Mouse (Mus musculus) ovary, postnatal 14 days (tissue): Measurements from ENCODE around the gene Spire2.

ENCODE experiments used
- DNase-seq: peaks from one replicate; pipeline ENCODE4 v3.0.0; 2022; ENCODE audit warnings: low spot score

Gene Spire2

DNA sequence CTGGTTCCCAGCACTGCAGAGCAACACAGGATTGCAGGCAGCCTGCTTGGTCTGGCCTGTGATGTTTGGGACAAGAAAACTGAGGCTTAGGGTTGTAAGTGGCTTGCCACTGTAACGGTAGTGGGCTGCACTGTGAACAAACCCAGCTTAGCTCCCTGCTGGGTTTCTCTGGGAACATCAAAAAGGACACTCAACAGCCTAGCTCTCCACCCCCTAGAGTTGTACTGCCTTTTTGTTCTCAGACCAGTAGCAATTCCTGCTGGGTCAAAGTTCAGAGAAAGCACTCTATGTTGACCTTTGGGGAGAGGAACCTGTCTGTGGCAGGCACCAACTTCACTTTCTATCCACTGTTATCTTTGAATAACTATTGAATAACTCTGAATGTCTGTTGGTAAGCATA, 2.0 kb downstream of the Spire2 start:
- no peak for DNase-seq

- no peak for DNase-seq
Measured at GRCm38 (mm10) chr8:123337475-123337874, 5.0 kb downstream of the Spire2 start.

GRCm38 (mm10) chr8:123340071-123340470, 7.6 kb downstream of the Spire2 start:
- DNase-seq: no peak

- no peak for DNase-seq
Measured at GRCm38 (mm10) chr8:123341040-123342015, 8.8 kb downstream of the Spire2 start.

DNA sequence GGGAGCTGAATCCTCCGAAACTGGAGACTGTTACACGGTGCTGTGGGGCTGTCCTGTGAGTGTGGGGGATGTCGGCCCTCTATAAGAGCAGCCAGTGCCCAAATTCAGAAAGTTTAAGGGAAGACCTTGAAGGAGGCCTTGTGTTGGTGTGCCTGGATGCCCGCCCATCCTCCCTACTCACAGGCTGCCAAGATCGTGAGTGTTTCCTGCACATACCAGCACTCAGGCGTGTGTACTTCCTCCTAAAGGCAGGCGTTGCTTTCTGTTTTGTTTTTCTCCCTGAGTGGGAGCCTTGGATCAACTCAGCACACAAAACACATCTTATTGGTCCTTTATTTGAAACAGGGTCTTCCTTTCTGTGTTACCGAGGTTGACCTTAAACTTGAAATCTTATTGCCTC, 9.7 kb downstream of the Spire2 start:
- no peak for DNase-seq

DNA sequence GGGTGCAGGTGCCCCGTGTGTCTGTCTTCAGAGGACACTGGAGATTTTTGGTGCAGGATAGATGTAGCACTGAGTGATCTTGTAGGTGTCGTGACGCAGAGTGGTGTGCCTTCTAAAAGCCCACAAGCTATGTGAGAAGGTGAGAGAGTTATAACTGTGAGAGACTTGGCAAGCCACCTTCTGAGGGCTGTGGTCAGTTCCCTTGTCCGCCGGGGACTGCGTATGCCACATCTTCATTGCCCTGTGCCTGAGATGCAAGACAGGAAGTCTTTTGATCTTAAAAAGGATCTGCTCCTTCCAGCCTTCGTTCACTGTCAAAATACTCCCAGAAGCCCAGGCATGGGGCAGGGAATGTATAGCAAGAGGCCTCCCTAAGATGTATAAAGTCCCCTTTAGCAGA, 10.4 kb downstream of the Spire2 start:
- DNase-seq: no peak

- DNase-seq: no peak
Measured at GRCm38 (mm10) chr8:123343422-123343821, 10.9 kb downstream of the Spire2 start.

DNA sequence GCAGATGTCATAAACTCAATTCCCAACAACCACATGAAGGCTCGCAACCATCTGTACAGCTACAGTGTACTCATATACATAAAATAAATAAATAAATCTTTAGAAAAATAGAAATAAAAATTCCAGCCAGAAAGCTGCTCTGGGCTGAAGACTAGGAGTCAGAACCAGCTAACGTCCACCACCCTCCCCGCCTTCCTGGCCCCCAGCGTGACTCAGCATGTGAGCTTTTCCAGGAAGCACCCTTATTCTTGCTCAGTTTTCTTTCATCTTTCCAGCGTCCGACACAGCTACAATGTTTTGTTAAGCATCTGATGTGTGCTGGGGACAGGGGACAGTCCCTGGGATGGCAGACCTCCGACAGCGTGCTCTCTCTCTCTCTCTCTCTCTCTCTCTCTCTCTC, 12.6 kb downstream of the Spire2 start:
- no peak for DNase-seq

GRCm38 (mm10) chr8:123345856-123346255, 13.3 kb downstream of the Spire2 start:
- DNase-seq: no peak

GRCm38 (mm10) chr8:123347293-123347692, 14.8 kb downstream of the Spire2 start:
- DNase-seq: no peak

DNA sequence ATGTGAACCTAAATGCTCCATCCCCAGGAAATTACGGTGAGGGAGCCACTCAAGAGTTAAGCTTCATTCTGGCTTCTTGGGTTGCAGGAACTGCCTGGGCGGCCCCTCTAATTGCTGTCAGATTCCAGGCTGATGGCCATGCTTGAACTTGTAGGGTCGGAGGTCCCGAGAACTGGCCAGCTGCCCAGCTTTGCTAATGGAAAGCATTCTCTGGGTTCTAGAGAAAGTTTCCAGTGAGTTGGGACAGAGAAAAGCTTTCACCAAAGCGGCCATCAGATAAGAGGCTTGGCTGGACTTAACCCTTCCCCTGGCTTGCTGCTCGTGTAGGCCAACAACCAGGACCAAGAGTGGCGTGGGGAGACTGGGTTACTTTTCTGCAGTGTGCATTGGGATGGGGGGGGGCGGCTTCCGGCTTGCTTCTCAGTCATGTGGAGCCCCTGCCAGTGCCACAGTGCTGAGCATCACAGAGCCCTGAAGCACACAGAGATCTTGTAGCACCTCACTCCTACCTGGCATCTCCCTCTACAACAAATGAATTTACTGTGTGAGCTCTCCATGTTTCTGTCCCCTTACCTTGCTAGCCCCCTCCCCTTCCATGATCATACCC, 15.8 kb downstream of the Spire2 start:
- peak; percentile 70 for DNase-seq

DNA sequence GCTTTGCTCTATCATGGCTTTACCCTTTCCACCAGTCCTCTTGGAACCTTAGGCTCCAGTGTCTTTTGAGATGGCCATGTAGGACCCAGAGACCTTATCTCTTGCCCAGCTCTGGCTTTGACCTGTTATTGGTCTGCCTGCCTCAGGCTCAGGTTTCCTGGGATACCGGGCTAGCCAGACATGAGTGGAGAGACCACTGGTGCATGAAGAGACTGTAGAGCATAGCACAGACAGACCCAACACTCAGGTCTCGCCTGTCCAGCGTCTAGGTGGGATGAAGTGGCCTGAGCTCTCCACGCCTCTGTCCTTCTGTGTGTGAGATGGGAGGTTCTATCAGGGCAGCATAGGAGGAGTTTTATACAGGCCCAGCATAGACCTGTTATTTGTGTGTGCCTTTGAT, 16.6 kb downstream of the Spire2 start:
- DNase-seq: no peak

- no peak for DNase-seq
Measured at GRCm38 (mm10) chr8:123352118-123352517, 19.6 kb downstream of the Spire2 start.

- DNase-seq: peak; percentile 37
Measured at GRCm38 (mm10) chr8:123352786-123353185, 20.3 kb downstream of the Spire2 start.

DNA sequence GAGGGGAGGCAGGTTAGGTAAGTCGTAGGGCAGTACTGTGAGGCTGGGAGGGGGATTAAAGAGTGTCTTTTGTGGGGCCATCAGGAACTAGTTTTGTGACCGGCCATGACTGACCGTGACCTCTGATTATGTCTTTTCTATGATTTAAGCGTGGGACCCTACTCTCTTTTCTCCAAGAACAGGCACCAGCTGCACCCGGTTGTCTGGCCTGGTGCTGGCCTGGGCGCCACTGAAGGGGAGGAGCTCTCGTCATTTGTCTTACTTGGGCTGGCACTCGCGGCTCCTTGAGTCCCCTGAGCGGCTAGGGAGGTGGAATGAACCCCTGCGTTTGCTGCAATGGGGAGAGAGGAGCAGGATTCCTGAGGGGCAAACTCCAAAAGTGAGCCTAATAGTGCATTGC, 20.7 kb downstream of the Spire2 start:
- DNase-seq: no peak

DNA sequence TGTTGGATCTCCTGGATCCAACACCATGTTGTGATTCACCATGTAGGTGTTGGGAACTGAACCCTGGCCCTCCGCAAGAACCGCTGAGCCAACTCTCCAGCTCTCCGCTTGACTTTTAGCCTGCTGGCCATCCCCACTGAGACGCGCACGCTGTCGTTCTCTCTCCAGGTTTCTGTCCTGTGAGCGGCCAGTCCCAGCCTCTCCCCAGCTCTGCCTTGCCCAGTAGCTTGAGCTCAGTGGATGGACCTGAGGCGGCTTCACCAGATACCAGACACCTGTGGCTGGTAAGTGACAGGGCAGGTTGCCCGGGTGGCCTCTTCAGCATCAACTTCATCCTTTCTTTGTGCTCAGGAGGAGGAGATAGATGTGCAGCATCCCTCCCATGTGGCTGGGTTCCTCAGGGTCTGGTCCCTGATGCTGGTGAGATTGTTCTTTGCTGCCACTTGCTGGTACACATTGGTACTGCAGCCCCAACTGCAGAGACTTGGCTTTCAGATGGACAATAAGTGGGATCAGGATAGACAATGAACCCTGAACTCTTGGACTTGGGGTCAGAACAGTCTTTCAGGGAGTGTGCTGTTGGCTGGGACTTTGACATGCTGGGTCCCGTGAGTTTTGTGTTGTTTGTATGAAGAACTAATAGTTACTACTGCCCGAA, 28.7 kb downstream of the Spire2 start:
- peak; percentile 76 for DNase-seq

DNA sequence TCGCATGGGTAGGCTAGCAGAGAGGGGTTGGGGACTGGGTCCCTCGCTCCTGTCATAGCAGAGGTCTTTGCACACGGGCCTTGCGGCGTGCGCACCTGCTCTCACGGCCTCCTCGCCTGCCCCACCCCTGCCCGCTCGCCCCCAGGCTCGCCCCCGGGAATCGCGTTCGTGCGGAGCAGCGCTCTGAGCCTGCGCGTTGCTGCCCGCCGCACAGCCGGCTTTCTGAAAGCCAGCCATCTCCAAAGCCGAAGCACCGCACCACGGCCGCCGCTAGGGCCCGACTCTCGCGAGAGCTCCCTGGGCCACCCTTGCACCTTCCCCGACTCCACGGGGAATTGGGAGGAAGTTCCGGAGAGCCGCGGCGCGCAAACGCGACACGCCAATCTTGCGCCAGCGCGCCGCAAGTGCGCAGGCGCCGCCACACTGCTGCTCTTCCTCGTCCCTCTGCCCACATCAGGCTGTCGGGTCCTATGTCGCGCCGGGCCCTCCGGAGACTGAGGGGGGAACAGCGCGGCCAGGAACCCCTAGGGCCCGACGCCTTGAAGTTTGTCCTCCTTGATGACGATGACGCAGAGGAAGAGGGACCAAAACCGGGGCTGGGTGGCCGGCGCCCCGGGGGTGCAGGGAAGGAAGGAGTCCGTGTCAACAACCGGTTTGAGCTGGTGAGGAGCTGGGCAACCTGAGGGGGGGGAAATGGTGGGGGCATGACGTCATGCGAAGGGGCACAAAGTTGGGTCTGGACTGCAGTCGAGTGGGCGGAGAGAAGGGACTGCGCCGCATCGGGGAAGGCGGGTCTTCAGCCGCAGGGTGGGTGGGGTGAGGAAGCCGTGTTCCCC, 41.1 kb downstream of the Spire2 start, which contains the start of gene Tcf25:
Tcf25 (plus strand) TSS at position 351 of the 836 bp plus-strand sequence.
- peak; percentile 92 for DNase-seq

DNA sequence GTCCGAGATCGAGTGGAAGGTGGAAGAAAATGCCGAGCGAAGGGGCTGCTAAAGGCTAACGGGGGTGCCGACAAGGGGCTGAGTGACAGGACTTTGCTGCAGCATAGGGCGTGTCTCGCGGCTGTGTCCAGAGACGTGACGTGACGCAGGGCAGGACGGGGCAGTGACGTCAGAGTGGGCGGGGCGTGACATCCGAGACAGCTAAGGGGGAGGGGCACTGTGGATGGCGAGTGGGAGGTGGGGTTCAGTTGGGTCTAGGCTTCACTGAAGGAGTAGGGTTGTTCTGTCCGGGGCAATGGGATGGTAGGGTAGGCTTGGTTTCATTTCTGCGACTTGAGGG, 41.7 kb downstream of the Spire2 start:
- peak; percentile 97 for DNase-seq

- no peak for DNase-seq
Measured at GRCm38 (mm10) chr8:123375701-123376100, 43.2 kb downstream of the Spire2 start.

DNA sequence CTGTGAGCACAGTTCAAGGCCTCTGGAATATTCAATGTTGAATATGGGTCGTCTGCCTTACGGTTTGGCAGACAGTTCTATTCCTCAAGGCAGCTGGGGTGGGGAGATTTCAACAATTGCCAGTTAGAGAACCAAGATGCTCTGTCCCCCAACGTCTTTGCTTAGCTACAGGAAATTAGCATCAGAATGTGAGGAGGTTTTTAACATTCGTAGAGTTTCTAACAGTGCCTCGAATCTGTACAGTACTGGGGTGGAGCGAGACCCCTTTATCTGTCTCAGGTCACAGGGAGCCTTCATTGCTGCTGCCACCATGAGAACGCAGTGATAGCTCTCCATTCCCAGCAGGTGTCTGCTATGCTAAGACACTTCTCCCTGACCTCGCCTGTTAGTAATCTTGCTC, 43.6 kb downstream of the Spire2 start:
- no peak for DNase-seq

- no peak for DNase-seq
Measured at GRCm38 (mm10) chr8:123381711-123382110, 49.2 kb downstream of the Spire2 start.

DNA sequence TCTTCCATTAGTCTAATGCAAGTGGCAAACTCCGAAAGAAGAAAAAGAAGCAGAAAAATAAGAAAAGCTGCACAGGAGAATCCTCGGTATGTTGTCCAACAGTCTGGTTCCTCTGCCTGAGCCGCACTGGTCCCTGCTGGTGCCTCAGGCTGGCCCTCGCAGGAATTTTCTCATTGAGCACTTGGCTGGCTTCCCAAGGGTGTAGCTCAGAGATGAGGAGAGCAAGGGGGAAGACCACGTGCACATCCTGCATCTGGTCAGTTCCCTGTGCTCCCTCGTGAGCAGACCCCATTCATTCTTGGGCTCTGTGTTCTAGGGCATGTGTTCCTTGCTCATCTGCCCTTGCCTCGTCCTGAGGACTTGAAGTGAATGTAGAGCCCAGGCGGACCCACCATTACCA, 50.0 kb downstream of the Spire2 start:
- DNase-seq: no peak
